Mouse (Mus musculus): Measurements from ENCODE around the gene Myo18b. TPM values are rescaled to one million over a fixed set of nuclear protein-coding genes. Genes with fewer than 3 reads are reported as not detected.

Gene Myo18b
- polyA plus RNA-seq, 1 experiment, result 0.69 TPM

DNA sequence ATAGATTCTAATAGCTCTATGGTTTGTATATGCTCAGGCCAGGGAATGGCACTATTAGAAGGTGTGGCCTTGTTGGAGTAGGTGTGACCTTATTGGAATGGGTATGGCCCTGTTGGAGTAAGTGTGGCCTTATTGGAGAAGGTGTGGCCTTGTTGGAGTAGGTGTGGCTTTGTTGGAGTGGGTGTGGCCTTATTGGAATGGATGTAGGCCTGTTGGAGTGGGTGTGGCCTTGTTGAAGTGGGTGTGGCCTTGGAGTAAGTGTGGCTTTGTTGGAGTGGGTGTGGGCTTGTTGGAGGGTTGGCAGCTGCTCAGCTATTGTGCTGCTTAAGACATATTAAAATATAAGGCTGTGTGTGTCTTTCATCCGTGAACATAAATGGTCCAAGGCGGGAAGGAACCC, 249.3 kb downstream of the Myo18b start:
- Histone ChIP-seq H3K4me1 (ENCODE audit: control insufficient read depth, insufficient read depth, low read length) (no peaks in the 10 kb centered on the region; the same call in 1 of the 2 replicates), H3K27ac (ENCODE audit: insufficient read depth, low read length) (no peak overlapping the region), H3K4me3 (replicated peaks; ENCODE audit: insufficient read depth, low read depth, low read length) (no peak overlapping the region), H3K27me3 (ENCODE audit: control insufficient read depth, insufficient read depth, low read length) (no peaks in the 10 kb centered on the region; the same call in 1 of the 2 replicates)
- no peak for DNase-seq
- TF ChIP-seq CTCF (IDR thresholded peaks at IDR 0.05; ENCODE audit: borderline replicate concordance, insufficient read depth, low read depth, low read length) (no peak), POLR2A (IDR thresholded peaks at IDR 0.05; ENCODE audit: borderline replicate concordance, insufficient read depth, low read length) (no peak)
- WGBS, result 82% methylated on average over 2 of the region's 2 CpGs

DNA sequence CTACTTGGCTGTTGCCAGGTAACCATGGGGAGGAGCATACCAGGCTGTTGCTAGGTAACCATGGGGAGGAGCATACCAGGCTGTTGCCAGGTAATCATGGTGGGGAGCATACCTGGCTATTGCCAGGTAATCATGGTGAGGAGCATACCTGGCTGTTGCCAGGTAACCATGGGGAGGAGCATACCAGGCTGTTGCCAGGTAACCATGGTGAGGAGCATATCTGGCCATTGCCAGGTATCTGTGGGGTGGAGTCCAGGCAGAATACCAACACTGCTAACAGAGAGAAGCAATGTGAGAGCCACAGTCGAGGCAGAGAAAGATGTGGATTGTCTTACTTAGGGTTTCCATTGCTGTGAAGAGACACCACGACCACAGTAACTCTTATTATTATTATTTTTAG, 250.6 kb downstream of the Myo18b start:
- no peak overlapping the region for H3K4me3 ChIP-seq (replicated peaks; ENCODE audit: insufficient read depth, low read depth, low read length)
- DNase-seq, result no peak
- WGBS, result 86% methylated on average over 2 of the region's 2 CpGs
- no peaks in the 10 kb centered on the region; the same call in 1 of the 2 replicates for H3K4me1 ChIP-seq (ENCODE audit: control insufficient read depth, insufficient read depth, low read length)
- no peak overlapping the region for H3K27ac ChIP-seq (ENCODE audit: insufficient read depth, low read length)
- TF ChIP-seq CTCF (IDR thresholded peaks at IDR 0.05; ENCODE audit: borderline replicate concordance, insufficient read depth, low read depth, low read length) (no peak), POLR2A (IDR thresholded peaks at IDR 0.05; ENCODE audit: borderline replicate concordance, insufficient read depth, low read length) (no peak)
- no peaks in the 10 kb centered on the region; the same call in 1 of the 2 replicates for H3K27me3 ChIP-seq (ENCODE audit: control insufficient read depth, insufficient read depth, low read length)

DNA sequence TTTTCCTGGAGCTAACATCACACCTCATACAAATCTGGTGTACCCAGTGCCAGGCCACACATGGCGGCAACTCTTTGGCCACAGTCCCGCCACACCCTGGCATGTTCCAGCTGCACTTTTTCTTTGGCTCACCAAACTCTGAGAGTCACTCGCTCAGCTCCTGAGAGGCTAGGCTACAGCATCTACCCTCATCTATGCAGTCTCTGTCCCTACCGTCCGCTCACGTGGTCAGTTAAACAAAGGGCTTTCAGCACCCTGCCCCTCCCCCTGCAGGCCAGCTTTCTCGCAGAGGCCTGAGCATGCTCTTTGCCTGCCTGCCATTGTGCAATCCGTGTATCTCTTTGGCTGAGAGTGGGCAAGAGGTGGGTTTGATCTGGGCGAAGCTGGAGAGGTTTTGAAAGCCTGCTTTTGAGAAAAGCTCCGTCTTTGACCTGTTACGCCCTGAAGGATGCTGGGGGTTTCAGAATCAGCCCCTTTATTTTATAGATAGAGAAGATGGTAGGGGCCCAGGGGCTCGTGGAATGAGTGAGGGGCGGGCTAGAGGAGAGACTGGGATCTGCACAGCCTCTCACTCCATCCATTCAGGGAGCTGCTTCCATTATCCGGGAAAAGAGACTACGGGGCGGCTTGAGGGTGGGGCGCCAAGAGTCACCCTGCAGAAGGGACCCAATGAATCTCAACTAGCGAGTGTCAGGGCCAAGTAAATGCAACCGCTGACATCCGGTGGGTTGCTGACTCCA, 252.5 kb downstream of the Myo18b start:
- Histone ChIP-seq H3K27ac (ENCODE audit: insufficient read depth, low read length) (no peak overlapping the region), H3K4me3 (replicated peaks; ENCODE audit: insufficient read depth, low read depth, low read length) (no peak overlapping the region), H3K27me3 (ENCODE audit: control insufficient read depth, insufficient read depth, low read length) (no peaks in the 10 kb centered on the region), H3K4me1 (ENCODE audit: control insufficient read depth, insufficient read depth, low read length) (no peaks in the 10 kb centered on the region; the same call in 1 of the 2 replicates)
- TF ChIP-seq CTCF (IDR thresholded peaks at IDR 0.05; ENCODE audit: borderline replicate concordance, insufficient read depth, low read depth, low read length) (no peak), POLR2A (IDR thresholded peaks at IDR 0.05; ENCODE audit: borderline replicate concordance, insufficient read depth, low read length) (no peak)
- peak; percentile 42 to 46 for DNase-seq
- 41% methylated on average over 20 of the region's 20 CpGs for WGBS

DNA sequence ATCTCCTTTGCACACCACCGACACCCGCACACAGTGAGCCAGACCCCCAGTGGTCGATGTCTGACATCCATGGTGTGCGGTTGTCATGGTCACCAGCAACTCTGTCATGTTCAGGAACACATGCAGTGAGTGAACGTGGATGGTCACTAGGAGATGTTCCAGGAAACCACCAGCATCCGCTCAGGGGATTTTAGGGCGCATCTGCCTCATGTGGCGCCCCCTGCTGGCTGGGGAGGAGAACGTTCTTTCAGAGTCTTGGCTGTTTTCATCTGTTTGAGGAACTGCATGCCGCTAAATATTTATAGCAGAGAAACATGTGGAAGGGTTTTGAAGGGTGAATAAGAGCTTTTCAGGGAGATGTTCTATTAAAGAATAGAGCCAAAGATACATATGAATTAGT, 253.4 kb downstream of the Myo18b start:
- Histone ChIP-seq H3K4me1 (ENCODE audit: control insufficient read depth, insufficient read depth, low read length) (no peaks in the 10 kb centered on the region; the same call in 1 of the 2 replicates), H3K27ac (ENCODE audit: insufficient read depth, low read length) (no peak overlapping the region), H3K4me3 (replicated peaks; ENCODE audit: insufficient read depth, low read depth, low read length) (no peak overlapping the region), H3K27me3 (ENCODE audit: control insufficient read depth, insufficient read depth, low read length) (no peaks in the 10 kb centered on the region)
- TF ChIP-seq CTCF (IDR thresholded peaks at IDR 0.05; ENCODE audit: borderline replicate concordance, insufficient read depth, low read depth, low read length) (peak; percentile 66; the same call in 1 of the 2 replicates), POLR2A (IDR thresholded peaks at IDR 0.05; ENCODE audit: borderline replicate concordance, insufficient read depth, low read length) (no peak)
- 27% methylated on average over 10 of the region's 10 CpGs for WGBS
- peak; percentile 66 to 68 for DNase-seq

DNA sequence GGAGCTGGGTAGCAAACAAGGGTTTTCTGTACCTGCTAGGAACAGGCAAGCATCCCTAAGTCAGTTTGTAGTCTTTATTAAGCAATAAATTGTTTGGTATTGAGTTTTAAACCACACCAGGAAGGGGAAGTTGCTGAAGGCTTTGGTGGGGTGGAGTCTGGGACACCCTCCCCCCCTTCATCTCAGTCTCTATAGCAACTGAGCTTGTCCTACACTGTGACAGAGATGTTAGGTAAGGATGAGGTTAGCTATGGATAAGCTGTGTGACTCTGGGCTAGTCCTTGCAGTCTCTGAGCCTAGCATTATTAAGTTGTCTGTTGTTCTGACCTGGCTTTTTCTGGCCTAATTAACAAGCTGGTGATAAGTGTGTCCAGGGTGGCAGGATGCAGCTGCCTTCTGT, 254.4 kb downstream of the Myo18b start:
- no peak for TF ChIP-seq POLR2A (IDR thresholded peaks at IDR 0.05; ENCODE audit: borderline replicate concordance, insufficient read depth, low read length)
- no peak for TF ChIP-seq CTCF (IDR thresholded peaks at IDR 0.05; ENCODE audit: borderline replicate concordance, insufficient read depth, low read depth, low read length)
- no peak overlapping the region for H3K4me3 ChIP-seq (replicated peaks; ENCODE audit: insufficient read depth, low read depth, low read length)
- no peak overlapping the region for H3K27ac ChIP-seq (ENCODE audit: insufficient read depth, low read length)
- H3K4me1 ChIP-seq (ENCODE audit: control insufficient read depth, insufficient read depth, low read length), result no peaks in the 10 kb centered on the region; the same call in 1 of the 2 replicates
- DNase-seq, result no peak
- no peaks in the 10 kb centered on the region for H3K27me3 ChIP-seq (ENCODE audit: control insufficient read depth, insufficient read depth, low read length)

DNA sequence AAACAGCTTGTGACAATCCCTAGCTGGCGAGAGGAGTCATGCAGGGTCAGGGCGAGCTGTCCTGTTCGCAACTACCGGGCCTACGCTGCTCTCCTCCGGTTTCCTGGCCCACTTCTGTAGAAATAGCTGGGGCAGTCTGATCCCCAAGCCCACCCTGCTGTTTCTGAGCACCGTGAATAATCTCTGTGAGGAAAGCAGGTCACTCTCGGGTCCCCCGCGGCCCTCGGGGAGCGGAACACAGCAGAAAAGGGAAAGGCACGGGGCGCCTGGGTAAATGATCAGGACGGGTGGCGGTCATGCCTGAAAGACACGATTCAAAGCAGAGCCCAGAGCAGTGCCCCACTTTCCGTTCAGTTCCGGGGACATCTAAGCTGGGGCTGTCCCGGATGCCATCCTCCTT, 255.0 kb downstream of the Myo18b start:
- no peak for TF ChIP-seq POLR2A (IDR thresholded peaks at IDR 0.05; ENCODE audit: borderline replicate concordance, insufficient read depth, low read length)
- no peak for TF ChIP-seq CTCF (IDR thresholded peaks at IDR 0.05; ENCODE audit: borderline replicate concordance, insufficient read depth, low read depth, low read length)
- no peaks in the 10 kb centered on the region; the same call in 1 of the 2 replicates for H3K4me1 ChIP-seq (ENCODE audit: control insufficient read depth, insufficient read depth, low read length)
- WGBS, result 56% methylated on average over 20 of the region's 20 CpGs
- no peak overlapping the region for H3K27ac ChIP-seq (ENCODE audit: insufficient read depth, low read length)
- DNase-seq, result no peak
- no peak overlapping the region for H3K4me3 ChIP-seq (replicated peaks; ENCODE audit: insufficient read depth, low read depth, low read length)
- no peaks in the 10 kb centered on the region for H3K27me3 ChIP-seq (ENCODE audit: control insufficient read depth, insufficient read depth, low read length)

DNA sequence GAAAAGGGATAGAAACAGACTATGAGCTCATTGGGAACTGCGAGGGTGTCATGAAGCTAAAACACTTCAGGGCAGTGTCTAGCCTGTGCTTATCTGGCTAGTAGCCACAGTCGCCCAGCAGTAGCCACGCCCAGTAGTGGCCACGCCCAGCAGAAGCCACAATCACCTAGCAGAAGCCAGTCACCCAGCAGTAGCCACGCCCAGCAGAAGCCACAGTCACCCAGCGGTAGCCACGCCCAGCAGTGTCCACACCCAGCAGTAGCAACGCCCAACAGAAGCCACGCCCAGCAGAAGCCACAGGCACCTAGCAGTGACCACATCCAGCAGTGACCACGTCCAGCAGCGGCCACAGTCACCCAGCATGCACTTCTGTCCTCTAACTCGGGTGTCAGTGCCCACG, 255.5 kb downstream of the Myo18b start:
- no peak overlapping the region for H3K27ac ChIP-seq (ENCODE audit: insufficient read depth, low read length)
- no peak overlapping the region for H3K4me3 ChIP-seq (replicated peaks; ENCODE audit: insufficient read depth, low read depth, low read length)
- TF ChIP-seq CTCF (IDR thresholded peaks at IDR 0.05; ENCODE audit: borderline replicate concordance, insufficient read depth, low read depth, low read length), result no peak
- no peak for TF ChIP-seq POLR2A (IDR thresholded peaks at IDR 0.05; ENCODE audit: borderline replicate concordance, insufficient read depth, low read length)
- no peaks in the 10 kb centered on the region for H3K27me3 ChIP-seq (ENCODE audit: control insufficient read depth, insufficient read depth, low read length)
- DNase-seq, result no peak
- WGBS, result 49% methylated on average over 13 of the region's 13 CpGs
- H3K4me1 ChIP-seq (ENCODE audit: control insufficient read depth, insufficient read depth, low read length), result no peaks in the 10 kb centered on the region; the same call in 1 of the 2 replicates

Other genes starting within 250 kb of the Myo18b start
- 58.0 and 66.0 TPM in 2 replicates for gene Grk3, start 119.4 kb upstream of the Myo18b start, polyA plus RNA-seq (2012; rRNA removed)
- gene Crybb2, start 173.8 kb upstream of the Myo18b start, polyA plus RNA-seq (2012; rRNA removed), result not detected in 2 replicates
- 1.7 and 3.2 TPM in 2 replicates for gene Crybb3, start 185.2 kb upstream of the Myo18b start, polyA plus RNA-seq (2012; rRNA removed)